Mouse (Mus musculus): ENCODE data around the gene 2010111I01Rik.

2010111I01Rik gene

DNA sequence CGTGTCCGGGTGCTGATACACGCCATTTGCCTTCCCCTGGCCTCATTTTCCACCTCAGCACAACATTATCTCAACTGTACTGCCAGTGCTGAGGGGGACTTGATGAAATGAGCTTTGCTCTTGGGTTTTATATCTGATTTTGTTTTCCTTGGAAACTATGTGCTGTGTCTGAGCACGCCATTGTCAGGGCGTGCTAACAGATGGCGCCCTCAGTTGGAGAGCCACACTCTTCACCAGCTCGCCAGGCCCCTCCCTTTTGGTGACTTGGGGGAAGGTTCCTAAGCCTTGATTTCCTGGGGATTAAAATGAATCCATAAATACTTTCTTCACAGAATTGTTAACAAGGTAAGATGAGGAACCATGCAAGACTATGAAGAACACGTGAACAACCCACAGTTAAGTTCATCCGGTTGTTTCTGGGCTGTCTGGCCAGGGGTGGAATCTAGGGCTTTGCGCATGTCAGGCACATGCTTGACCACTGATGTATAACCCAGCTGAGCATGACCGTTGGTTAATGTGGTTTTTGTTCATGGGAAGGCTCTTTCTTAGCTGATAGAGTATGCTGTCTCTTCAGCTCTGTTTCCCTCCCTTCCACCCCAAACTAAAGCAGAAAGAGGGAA is 321.9 kb downstream of the 2010111I01Rik start:
- no peak for DNase-seq (ENCODE audit: low spot score)

DNA sequence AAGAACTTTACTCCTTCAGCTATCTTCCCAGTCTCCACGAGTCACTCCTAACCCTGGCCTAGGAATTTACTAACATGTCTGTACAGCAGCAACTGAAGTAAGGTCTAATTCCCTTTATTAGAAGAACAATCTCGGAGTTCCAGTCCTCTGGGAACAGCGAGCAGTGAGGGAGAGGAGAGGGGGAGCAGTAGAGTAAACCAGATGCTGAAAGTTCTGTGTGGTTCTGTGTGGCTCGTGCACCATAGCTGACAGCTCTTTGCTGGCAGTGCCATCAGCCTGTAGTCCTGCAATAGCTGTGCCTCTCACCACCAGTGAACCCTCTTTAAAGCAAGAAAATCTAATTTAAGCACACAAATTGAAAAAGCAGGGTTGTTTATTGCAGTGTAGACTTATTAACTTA is 324.5 kb downstream of the 2010111I01Rik start:
- no peak for DNase-seq (ENCODE audit: low spot score)

- DNase-seq (ENCODE audit: low spot score): no peak
Observed at GRCm38 (mm10) chr13:63289687-63290086, 325.0 kb downstream of the 2010111I01Rik start.

DNA sequence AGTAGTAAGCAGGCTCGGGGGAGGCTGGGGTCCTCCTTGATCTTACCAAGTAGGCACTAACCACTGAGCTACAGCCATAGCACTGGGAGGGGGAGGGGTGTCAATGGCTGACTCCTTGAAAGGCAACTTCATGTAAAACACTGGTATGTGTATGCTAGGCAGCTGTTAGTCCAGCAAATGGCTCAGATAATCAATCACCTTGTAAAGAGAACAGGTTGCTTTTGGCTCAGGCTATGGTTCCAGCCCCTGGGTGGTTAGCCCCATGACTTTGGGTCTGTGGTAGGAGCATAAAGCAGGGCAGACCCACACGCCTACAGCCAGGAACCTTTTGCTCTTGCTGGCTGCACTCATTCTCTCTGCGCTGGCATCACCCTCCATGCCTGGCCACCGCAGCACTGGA is 325.4 kb downstream of the 2010111I01Rik start:
- no peak for DNase-seq (ENCODE audit: low spot score)

DNA sequence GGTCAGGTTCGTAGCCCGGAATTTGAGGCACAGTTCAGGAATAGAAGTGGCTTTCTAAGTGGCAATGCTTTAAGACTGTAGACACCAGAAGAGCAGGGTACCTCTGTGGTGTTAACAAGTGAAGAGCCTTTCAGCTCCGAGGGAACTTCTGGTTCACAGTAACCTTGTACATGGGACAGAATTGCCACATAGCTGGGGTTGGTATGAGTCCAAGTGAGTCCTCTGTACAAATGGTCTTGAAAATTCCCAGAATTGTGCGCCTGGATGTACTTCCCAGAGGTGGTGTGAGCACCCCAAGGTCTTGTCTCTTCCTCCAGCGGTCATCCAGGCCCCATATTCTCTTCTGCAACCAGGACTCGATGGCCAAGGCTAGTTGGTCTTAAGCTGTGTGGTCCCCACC is 326.3 kb downstream of the 2010111I01Rik start:
- DNase-seq (ENCODE audit: low spot score): no peak

DNA sequence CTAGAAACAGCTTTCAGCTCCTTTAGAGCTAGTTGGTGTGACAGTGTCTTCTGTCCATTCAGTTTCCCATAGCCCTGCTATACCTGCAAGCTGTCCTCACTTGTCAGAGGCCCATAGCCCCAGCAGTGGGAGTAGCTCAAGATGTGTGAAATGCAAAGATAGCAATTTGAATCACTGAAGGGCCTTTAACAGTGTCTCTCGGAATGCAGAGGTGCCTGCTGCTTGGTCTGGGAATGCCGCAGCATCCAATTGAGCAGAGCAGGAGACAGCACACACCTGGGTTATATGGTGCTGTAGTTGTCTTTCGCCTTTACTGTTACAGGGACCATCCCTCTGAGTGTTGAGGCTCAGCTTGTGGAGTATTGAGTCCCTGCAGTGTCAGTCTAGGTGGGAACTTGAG is 329.0 kb downstream of the 2010111I01Rik start:
- DNase-seq (ENCODE audit: low spot score): no peak

DNA sequence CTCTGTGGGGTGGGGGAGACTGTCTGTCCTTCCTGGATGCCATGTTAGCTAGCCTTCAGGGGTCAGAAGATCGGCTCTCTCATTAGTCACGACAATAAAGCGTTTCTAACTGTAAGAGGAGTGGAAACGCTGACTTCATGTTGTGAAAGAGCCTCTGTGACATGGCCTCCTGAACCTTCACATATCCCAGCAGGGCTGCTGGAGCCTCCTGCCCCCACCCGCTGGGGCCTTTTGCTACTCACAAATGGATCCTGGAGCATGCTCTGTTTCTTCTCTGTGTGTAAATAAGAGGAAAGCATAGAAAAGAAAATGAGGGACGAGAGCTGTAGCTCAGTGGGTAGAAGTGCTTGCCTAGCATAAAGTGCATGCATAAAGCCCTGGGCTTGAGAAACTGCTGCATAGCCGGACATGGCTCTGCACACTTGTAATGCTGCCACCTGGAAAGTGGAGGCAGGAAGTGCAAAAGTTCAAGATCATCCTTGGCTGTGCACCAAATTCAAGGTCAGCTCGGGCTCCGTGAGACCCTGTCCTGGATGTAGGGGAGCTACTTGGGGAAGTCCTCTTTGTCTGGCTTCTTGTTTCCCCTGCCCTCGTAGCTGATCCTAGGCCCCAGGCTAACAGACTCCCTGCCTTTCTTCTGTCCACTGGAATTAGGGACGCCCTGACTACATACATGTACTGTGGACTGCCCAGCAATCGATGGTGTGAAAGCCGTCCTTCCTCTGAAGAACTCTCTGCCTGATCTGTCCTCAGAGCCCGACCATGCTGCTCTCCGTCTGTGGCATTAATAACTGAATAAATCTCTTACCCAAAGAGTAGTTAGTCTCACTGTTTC is 329.9 kb downstream of the 2010111I01Rik start:
- peak; percentile 76 for DNase-seq (ENCODE audit: low spot score)

DNA sequence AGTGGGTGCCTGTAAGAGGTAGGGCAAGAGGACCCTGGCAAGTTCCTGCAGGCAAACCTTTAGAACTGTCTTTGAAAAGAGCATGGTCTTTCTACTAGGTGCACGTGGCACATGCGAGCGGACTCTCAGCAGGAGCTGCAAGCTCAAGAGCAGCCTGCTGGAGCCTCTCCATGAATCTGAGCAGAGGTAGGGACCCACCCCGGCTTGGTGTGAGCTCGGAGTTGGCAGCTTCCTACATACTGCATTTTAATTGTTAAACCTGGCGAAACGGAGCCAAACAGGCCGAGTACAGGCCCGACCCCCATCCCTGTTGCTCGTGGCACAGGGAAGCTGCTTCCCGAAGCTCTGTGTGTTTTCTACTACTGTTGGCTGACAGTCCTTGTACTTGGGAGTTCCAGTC is 331.6 kb downstream of the 2010111I01Rik start:
- no peak for DNase-seq (ENCODE audit: low spot score)

GRCm38 (mm10) chr13:63297003-63297402 is 332.3 kb downstream of the 2010111I01Rik start:
- DNase-seq (ENCODE audit: low spot score): no peak

- no peak for DNase-seq (ENCODE audit: low spot score)
Observed at GRCm38 (mm10) chr13:63297933-63298332, 333.2 kb downstream of the 2010111I01Rik start.

DNA sequence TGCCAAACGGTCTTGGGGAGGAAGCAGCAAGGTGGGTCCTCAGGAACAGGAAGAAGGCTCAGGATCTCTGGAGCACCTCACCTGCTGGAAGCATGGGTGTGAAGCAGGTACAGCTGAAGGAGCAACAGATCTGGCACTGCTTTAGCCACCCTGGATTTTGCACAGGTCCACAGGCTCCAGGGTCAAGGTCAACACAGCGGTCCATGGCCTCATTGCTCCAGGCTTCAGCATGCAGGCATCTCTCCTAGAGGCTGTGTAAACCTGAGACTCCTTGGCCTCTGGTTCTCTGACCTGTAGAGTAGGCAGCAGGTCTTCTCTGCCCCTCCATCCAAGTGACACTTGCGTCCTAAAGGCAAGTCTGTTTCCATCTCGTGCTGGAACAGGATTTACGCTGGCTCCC is 334.2 kb downstream of the 2010111I01Rik start:
- no peak for DNase-seq (ENCODE audit: low spot score)

DNA sequence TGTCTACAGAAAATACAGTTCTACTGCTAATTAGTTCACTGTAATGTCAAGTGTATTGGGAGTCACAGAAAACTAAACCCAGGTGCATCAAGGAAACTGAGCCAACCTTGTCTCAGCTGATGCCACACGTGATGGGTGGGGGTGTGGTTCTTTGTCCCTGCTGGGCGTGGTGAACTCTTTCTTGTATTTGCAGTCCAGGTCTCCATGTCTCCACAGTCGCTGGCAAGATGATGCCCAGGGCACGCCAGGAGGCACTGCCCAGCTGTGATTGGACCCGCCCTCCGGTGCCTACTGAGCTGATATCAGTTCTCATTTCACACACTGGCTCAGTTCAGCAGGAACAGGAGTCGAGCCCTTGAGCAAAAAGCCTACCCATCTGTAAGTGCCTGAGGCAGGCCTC is 336.2 kb downstream of the 2010111I01Rik start:
- DNase-seq (ENCODE audit: low spot score): no peak

GRCm38 (mm10) chr13:63301764-63302209 is 337.1 kb downstream of the 2010111I01Rik start:
- no peak for DNase-seq (ENCODE audit: low spot score)

DNA sequence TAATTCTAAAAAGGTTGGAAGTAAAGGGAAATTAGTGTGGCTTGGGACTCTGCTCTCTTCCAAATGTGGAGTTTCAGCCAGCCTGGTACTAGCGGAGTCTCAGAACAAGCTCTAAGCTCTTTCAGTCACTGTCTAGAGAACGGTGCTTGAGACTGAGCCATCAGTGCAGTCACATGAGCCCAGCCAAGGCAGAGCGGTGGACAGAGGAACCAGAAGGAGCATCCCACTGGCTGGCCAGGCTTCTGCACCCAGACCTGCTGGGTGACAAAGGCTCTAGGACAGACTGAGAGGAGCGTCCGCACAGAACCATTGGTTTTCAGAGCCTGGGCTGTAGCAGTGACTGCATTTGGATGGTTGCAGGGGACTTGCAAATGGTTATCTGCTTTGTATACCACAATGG is 337.7 kb downstream of the 2010111I01Rik start:
- no peak for DNase-seq (ENCODE audit: low spot score)

DNA sequence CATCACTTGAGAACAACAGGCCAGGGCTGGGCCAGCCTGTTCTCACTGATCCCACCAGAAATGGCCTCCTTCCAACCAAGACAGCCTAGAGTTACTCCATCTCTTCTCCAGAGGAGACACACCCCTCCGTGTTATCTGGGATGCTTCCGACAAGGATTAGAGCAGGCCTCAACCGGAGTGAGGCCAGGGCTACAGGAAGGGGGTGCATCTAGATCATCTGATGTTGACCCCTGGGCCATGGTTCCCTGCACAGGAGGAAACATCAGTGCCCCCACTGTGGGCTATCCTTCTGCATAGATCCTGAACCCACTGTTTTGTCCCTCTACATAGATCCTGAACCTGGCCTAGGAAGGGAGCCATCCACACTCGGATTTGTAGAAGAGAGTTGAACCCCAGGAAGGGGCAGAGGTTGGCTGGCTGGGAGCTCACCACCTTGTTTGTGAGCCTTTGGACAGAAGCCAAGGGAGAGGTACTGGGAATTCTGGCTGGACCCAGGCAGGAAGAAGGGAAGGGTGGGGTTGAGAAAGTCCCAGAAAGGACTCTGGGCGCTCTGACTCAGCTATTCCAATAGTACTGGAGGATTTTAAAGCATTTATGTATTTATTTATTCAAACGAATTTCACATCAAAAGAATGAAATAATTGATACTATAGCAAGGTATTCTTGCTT is 339.6 kb downstream of the 2010111I01Rik start:
- no peak for DNase-seq (ENCODE audit: low spot score)

DNA sequence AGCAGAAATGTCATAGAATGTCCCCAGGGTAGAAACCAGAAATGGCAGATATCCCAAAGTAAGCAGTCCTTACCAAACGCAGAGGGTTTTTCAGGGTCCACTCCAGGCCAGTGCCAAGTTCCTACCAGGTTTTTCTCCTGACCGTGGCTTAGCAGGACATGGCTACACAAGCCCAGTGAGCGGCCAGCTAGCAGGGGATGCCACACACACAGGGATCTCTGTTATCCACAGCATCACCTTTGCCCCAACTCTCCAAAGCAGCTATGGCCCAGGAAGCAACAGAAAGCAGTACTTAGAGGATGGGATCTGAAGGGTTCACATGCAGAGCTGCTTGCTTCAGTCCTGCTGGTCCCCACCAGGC is 340.1 kb downstream of the 2010111I01Rik start:
- peak; percentile 46 for DNase-seq (ENCODE audit: low spot score)

DNA sequence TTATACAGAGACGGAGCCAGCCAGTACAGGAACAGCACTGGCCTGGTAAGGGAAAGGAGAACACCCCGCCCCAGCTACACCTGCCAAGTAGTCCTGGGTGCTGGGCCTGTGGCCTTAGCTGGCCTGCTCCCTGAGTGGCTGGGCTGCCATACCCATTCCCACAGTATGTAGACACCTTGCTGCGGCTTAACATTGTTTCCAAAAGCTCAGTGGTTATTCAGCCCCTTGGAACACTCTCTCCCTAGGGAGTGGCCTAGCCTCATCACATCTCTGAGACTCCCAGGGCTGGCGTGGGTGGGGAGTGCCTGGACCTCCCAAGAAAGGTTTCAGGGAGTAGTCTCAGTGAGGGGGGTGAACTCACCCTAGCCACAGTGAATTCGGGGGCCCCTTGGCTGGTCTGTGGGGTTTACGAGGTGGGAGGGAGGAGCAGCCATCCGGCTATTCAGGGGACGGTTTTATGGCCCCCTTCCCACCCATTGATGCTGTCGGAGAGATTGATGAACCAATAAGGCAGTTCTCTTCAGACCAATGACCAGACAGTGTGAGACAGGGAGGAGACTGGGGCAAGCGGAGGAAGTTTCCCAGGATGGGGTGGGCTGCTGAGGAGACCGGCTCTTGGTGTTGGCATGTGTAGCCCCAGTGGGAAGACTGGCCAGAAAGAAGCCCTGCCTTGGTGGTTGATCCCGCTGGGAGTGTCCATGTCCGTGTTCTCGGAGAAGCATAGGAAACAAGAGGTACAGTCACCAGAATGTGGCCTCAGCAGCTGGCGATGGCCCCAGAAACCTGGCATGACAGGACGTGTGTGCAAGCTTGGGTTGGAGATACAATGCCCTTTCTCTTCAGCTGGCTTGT is 340.7 kb downstream of the 2010111I01Rik start:
- peak; percentile 40 for DNase-seq (ENCODE audit: low spot score)

GRCm38 (mm10) chr13:63306768-63307167 is 342.1 kb downstream of the 2010111I01Rik start:
- no peak for DNase-seq (ENCODE audit: low spot score)

DNA sequence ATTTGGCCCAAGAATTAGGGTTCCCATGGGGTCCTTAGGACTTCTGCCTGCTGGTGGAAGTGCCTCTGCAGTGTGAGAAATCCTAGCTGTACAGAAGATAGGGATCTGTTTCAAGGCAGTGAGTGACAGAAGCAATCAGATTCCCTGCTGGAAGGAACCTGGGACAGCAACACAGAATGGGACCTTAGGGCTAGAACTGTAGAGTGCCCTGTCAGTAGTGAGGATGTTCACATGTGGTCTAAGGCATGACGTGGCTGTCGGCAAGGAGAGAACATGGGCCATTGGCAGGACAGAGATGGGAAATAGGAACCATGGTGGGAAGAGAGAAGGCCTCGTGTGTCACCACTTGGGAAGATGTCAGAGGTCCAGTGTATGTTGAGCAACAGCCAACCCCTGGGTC is 344.9 kb downstream of the 2010111I01Rik start:
- DNase-seq (ENCODE audit: low spot score): no peak

DNA sequence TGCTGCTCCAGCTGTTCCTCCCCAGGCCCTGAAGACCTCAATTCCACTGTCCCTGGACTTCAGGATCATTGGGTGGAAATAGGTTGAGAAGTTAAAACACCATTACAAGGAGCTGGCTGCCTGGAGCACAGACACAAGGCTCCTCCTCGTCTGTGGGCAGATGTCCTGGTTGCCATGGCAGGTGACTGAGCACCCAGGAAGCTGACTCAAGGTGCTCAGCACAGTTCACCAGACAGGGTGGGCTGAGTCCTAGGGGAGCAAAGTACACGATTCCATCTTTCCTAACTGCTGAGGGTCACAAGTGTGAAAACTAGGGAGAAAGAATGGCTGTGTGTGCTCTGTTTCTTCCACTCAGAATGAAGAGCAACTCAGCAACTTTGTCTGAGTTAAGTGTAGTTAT is 346.5 kb downstream of the 2010111I01Rik start:
- DNase-seq (ENCODE audit: low spot score): no peak

DNA sequence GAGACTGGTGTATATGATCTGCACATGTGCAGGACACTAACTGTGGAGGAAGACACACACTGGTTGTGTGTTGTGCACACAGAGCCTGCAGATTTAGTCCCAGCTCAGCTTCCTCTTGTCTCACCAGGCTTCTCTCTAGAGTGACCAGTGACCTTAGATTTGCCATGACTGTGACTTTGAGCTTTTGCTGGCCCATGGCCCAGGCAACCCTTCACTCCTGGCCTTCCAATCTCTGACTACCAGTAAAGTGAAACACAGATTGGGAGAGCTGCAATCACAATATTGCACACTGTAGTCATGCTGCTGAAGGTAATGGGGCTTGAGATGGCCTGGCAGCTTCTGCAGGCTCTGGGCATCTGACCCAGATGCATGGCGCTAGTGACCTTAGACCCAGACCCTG is 348.6 kb downstream of the 2010111I01Rik start:
- no peak for DNase-seq (ENCODE audit: low spot score)
